Mouse (Mus musculus) brain, embryonic 14.5 days (tissue): ENCODE results near the gene Stard13.

Source experiments
- CTCF ChIP-seq: fragments of 200-500 bp; IDR thresholded peaks from 2 replicates; pipeline ENCODE4 v1.5.1; 2012; ENCODE audit warnings: inconsistent platforms, mild to moderate bottlenecking, moderate library complexity, borderline replicate concordance; ENCODE audit not compliant: insufficient read depth, insufficient read length; ENCODE audit errors: extremely low read depth
- POLR2A ChIP-seq: fragments of 200-500 bp; IDR thresholded peaks from 2 replicates; pipeline ENCODE4 v1.6.1; 2012; ENCODE audit warnings: mild to moderate bottlenecking, inconsistent platforms, borderline replicate concordance; ENCODE audit not compliant: poor library complexity, insufficient read depth, insufficient read length, severe bottlenecking; ENCODE audit errors: extremely low read depth

GRCm38 (mm10) chr5:151245571-151245970 lies 11.9 kb upstream of the Stard13 start:
- no peak for TF ChIP-seq CTCF
- no peak for TF ChIP-seq POLR2A
